Mouse (Mus musculus) testis, postnatal 14 days (tissue): ENCODE measurements around the gene Mmd.

Experiments
- DNase-seq: peaks from one replicate; pipeline ENCODE4 v3.0.0; 2021; ENCODE audit warnings: low spot score

Mmd gene

GRCm38 (mm10) chr11:90283159-90283558 is 33.9 kb downstream of the Mmd start:
- DNase-seq, result no peak

- DNase-seq, result no peak
Measured at GRCm38 (mm10) chr11:90283601-90284000, 34.3 kb downstream of the Mmd start.

DNA sequence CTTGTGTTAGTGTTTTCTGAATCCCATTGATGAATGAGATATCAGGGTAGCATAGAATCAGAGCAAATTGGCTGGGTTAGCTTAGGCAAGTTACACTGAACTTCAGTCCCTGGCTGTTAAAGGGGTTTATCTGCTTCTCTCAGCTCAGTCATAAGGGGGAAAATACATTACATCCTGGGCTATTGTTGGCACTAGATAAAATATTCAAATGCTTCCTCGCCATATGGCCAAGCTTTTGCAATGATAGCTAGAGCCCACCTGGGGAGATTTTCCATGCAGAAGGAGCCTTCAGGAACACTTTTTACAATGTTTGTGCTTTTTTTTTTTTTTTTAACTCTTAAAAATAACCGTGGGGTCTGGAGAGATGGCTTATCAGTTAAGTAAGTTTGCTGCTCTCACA is 34.8 kb downstream of the Mmd start:
- DNase-seq, result no peak

DNA sequence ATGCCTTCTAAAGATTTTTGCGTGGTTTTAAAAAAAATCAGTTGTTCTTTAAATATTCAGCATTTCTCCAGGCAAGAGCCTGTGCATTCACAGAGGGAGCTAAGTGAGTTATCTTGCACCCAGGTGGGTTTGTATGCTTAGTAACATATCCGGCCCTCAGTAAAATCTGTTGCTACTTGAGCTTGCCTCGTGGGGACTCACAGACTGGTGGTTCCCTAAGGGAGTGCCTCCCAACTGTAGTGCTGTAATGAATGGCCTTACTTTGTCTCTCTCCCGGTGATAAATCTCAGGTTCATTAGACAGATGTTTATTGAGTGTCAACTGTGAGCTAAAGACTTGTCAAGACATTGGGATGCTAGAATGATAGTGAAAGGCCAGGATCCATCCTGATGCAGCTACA is 35.4 kb downstream of the Mmd start:
- DNase-seq, result no peak

- no peak for DNase-seq
Measured at GRCm38 (mm10) chr11:90286550-90287154, 37.4 kb downstream of the Mmd start.

- DNase-seq, result no peak
Measured at GRCm38 (mm10) chr11:90291156-90291555, 41.9 kb downstream of the Mmd start.

DNA sequence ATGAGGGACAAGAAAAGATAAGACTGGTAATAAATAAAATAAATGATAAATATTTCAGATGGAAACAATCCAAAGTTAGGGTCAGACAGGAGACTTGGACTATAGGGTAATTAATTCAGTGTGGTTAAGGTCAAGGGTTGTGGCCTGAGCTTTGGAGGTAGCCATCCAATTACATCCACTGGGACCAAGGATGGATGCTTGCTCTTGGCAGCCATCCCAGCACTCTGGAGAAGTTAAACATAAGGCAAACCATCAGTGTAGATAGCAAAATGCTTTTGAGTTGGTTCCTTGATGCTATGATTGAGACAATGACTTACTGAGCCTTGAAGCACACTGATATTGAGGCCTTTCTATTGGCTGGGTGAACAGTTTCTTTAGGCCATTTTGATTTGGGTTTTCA is 43.5 kb downstream of the Mmd start:
- no peak for DNase-seq

GRCm38 (mm10) chr11:90294622-90295021 is 45.4 kb downstream of the Mmd start:
- no peak for DNase-seq

DNA sequence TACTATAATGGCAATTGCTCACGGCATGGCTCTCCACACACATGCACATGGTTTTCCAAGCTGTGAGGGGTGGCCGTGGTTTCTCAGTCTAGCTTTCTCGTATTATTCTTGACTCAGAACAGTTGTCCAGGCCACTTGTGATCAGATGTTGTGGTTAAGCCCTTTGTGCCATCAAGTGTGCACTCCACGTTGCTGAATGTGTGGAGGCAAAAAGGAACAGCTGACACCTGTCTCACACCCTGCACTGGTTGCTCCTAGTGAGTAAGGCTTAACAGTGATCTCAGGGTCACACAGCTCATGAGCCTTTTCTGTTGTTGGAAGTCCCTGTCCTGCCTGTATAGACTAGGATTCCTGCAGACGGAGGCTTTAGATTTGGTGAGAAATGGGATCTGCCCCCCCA is 56.8 kb downstream of the Mmd start:
- DNase-seq, result no peak

DNA sequence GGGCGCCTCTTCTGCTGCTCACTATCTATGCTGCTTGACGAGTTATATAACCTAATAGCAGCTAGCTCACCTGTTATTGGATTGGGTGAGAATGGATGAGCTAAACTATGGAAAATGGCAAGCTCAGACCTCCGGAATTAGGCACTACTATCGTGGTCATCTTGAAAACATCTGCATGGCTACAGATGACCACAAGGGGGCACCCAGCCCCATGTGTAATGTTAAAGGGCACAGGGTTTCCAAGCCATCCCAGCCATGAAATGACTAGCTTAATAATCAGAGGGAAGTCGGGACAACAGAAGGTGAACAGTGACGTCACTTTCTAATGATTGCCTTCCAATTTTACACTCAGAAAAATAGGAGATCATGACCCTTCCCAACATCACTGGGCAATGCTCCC is 57.7 kb downstream of the Mmd start:
- DNase-seq, result no peak

DNA sequence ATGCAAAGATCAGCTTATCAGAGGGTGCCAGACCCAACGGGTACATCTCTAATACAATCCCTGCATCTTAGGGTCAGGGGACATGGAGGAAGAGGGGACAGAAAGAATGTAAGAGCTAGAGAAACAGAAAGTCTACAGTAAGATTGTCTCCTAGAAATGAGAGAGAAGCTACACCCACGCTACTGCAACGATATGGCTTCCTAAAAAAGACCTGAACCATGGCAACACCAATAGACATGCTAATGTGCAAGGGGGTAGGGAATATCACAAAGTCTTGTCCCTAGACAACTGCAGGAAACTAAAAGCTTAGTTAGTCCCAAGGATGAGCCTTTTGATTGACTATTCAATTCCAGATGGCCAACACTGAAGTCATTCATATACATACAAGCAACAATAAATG is 65.3 kb downstream of the Mmd start:
- DNase-seq, result no peak

DNA sequence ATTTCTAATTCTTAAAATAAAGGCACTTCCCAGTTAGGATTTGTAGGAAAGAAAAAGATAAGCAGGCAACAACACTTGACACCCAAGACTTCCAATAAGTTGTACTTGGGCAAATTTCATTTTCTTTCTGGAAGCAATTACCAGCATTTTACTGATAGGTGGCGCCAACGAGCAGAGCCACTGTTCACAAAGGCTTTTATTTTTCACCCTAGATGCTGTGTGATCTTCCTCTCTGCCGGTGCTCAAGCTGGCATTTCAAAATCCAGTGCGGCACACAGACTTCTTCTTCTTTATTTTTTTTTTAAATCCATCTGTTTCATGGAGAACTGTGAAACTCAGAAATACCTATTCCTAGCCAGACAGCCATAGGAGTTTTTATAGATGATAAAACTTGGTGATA is 68.2 kb downstream of the Mmd start:
- no peak for DNase-seq

DNA sequence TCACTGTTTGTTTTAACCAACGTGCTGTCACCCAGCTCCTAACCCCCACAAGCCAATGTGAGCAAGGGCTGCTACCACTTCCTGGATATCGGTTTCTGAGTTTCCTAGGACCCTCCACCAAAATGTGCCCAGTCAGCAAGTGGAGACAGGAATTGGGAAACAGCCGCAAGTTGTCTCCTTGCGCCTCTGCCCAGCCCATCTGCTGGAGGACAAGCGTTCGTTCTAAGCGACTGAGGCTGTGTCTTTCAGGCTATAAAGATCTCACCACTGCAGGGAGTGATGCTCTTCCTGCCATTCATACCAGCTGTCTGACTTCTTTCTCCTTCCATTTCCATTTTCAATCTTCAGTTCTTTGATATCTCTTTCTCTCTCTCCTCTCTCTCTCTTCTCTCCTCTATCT is 71.7 kb downstream of the Mmd start:
- no peak for DNase-seq

DNA sequence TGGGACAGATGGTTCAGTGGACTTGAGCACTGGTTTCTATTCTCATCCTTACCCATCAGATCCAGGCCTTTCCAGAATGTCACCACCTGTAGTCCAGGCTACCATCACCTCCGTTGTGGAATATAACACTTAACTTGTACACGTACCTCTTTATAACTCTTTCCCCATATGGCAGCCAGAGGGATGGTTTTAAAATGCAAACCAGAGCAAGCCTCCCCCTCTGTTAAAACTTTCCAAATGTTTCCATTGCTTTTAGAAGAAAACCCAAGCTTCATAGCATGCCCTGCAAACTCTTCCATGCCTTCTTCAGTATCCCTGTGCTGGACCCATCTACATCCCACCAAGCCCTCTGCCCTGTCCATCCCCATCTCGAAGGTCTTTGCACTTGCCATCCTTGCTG is 75.3 kb downstream of the Mmd start:
- DNase-seq, result no peak

DNA sequence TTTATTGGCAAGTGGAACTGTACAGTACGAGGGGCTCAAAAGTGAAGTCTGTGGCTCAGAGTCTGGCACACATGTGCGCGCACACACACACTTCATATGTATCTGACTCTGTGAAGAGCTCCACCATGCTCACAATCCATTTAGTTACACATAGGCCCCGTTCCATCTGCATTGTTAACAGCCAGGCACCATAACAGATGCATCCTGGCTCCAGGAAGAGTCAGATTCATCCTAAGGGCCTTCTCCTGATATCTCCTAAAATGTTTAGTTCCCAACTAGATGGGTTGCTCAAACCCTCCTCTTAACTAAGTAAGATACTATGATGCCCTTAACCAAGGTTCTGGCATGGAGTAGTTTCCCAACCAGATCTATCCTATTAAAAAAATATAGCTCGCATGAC is 76.9 kb downstream of the Mmd start:
- DNase-seq, result no peak

DNA sequence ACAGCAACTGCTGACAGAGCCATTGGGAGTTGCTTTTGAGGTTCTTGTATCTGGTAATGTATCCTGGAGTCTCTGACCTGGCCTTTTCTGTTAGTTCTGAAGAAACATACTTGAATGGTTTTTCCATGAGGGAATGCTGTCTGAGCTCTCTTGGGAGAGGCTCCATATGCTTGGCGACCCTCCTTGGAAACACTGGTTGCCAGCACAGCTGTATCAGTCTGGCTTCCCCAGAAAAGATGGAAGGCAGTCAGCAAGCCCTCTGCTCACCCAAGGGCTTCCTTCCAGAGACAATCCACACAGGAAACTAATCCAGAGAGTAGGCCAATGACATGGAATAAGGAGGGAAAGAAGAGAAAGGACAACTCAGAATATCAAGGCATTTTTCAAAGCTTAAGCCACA is 77.6 kb downstream of the Mmd start:
- no peak for DNase-seq
